Mouse (Mus musculus) spleen, postnatal 14 days (tissue): ENCODE results near the gene Dusp7.

Source experiments
- DNase-seq, 2 experiments: peaks; one replicate each; pipeline ENCODE4 v3.0.0; 2021 to 2022; ENCODE audit warnings: low spot score in 2 of 2

Gene Dusp7

GRCm38 (mm10) chr9:106354810-106355209 is 13.6 kb upstream of the Dusp7 start:
- DNase-seq, result no peak

- no peak for DNase-seq
Measured at GRCm38 (mm10) chr9:106355217-106355974, 13.0 kb upstream of the Dusp7 start.

- DNase-seq, result no peak
Measured at GRCm38 (mm10) chr9:106355975-106356286, 12.5 kb upstream of the Dusp7 start.

- DNase-seq, result no peak
Measured at GRCm38 (mm10) chr9:106356323-106356844, 12.0 kb upstream of the Dusp7 start.

GRCm38 (mm10) chr9:106357167-106357566 is 11.3 kb upstream of the Dusp7 start:
- DNase-seq, result no peak

GRCm38 (mm10) chr9:106359297-106359696 is 9.1 kb upstream of the Dusp7 start:
- DNase-seq, result no peak

- no peak for DNase-seq
Measured at GRCm38 (mm10) chr9:106361140-106361539, 7.3 kb upstream of the Dusp7 start.

GRCm38 (mm10) chr9:106365333-106365732 is 3.1 kb upstream of the Dusp7 start:
- DNase-seq, result no peak

GRCm38 (mm10) chr9:106366188-106366587 is 2.2 kb upstream of the Dusp7 start:
- no peak for DNase-seq

GRCm38 (mm10) chr9:106367001-106367400 is 1.4 kb upstream of the Dusp7 start:
- DNase-seq, result no peak

GRCm38 (mm10) chr9:106367592-106368111 is 780 bp upstream of the Dusp7 start:
- peak; percentile 93 to 94 for DNase-seq

- peak in 1 of 2 experiments; percentile 43 for DNase-seq
Measured at GRCm38 (mm10) chr9:106368831-106369501, 534 bp downstream of the Dusp7 start.

GRCm38 (mm10) chr9:106369801-106370485 is 1.5 kb downstream of the Dusp7 start:
- no peak for DNase-seq

GRCm38 (mm10) chr9:106370620-106371383 is 2.4 kb downstream of the Dusp7 start:
- DNase-seq, result no peak

- no peak for DNase-seq
Measured at GRCm38 (mm10) chr9:106371384-106371671, 2.9 kb downstream of the Dusp7 start.

GRCm38 (mm10) chr9:106371776-106372175 is 3.3 kb downstream of the Dusp7 start:
- DNase-seq, result peak; percentile 57 to 62

- no peak for DNase-seq
Measured at GRCm38 (mm10) chr9:106372431-106373412, 4.3 kb downstream of the Dusp7 start.

- no peak for DNase-seq
Measured at GRCm38 (mm10) chr9:106373973-106374372, 5.5 kb downstream of the Dusp7 start.

- no peak for DNase-seq
Measured at GRCm38 (mm10) chr9:106377247-106377646, 8.8 kb downstream of the Dusp7 start.

GRCm38 (mm10) chr9:106378045-106378444 is 9.6 kb downstream of the Dusp7 start:
- DNase-seq, result no peak

- no peak for DNase-seq
Measured at GRCm38 (mm10) chr9:106378753-106379152, 10.3 kb downstream of the Dusp7 start.
